Mouse (Mus musculus) cerebellum, adult 18-20 months (tissue): Measurements from ENCODE around the gene Ptprk.

Experiments
- DNase-seq, 2 experiments: peaks; one replicate each; pipeline ENCODE4 v3.0.0; 2021

Gene Ptprk

DNA sequence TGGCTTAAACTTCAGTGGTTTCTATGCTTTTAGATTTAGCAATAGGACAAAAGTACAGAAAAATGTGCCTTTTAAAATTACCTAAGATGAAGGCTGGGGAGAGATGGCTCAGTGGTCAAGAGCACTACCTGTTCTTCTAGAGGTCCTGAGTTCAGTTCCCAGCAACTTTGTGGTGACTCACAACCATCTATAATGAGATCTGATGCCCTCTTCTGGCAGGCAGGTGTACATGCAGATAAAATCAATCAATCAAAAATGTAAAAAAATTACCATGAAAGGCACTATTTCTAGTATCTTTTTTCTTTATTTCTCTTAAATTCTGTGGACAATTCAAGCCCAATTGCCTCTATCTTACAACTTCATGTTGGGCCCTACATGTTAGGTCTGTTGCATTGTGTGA, 42.4 kb downstream of the Ptprk start:
- no peak for DNase-seq

GRCm38 (mm10) chr10:28118783-28119365, 44.3 kb downstream of the Ptprk start:
- DNase-seq, result no peak

DNA sequence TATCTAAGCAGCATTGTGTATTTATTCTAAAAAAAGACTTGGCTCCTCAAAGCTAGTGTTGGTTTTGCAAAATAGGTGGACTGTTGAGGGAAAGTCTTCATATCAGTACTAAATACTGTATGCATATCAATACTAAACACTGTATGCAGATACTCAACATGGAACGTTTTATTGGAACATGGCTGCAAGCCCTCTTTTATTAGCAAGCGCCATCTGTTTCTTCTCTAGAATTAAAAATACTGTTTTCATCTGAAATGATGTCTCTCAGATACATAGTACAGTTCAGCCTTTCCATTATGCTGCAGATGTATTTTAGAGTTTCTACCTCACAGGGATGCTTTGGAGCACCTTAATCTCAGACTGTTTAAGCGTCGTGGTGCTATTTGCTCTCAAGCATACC, 49.3 kb downstream of the Ptprk start:
- no peak for DNase-seq

GRCm38 (mm10) chr10:28128011-28128410, 53.4 kb downstream of the Ptprk start:
- no peak for DNase-seq

DNA sequence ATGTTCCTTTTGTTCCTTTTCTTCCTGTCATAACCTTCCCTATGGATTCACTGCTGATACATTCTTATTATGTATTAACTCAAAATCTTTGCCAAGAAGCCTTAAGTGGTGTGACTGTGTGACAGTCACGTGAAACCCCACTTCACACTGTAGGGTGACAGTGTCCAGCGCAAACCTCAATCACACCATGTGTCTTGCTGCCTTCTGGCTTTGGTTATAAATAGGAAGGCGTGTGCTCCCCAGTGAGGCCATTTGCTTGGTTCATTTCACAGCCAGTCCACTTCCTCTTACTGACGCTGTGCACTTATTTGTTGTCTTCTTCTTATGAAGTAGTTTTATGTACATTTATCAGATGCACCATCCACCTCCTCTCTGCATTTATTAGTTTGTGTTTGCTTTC, 53.8 kb downstream of the Ptprk start:
- no peak for DNase-seq

GRCm38 (mm10) chr10:28130422-28130821, 55.8 kb downstream of the Ptprk start:
- DNase-seq, result no peak

DNA sequence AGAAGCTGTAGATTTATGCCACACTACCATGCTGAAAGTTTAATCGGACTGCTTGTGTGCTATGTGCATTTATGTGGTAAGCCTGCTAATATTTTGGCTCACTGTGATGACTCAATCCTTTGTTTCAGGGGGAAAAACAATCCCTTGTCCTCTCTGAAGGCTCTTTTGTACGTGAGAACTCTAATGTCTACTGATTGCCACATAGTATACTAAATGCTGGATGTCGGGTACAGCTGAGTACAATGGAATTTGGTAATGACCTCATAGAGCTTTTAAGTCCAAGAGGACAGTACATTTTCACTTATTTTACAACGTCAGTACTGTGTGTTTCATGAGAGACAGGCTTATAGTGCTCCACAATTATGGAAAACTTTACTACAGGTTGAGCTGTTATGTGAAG, 59.1 kb downstream of the Ptprk start:
- no peak for DNase-seq

- no peak for DNase-seq
Observed at GRCm38 (mm10) chr10:28138399-28138798, 63.8 kb downstream of the Ptprk start.

- DNase-seq, result no peak
Observed at GRCm38 (mm10) chr10:28144459-28144858, 69.8 kb downstream of the Ptprk start.

GRCm38 (mm10) chr10:28145326-28145725, 70.7 kb downstream of the Ptprk start:
- DNase-seq, result no peak

DNA sequence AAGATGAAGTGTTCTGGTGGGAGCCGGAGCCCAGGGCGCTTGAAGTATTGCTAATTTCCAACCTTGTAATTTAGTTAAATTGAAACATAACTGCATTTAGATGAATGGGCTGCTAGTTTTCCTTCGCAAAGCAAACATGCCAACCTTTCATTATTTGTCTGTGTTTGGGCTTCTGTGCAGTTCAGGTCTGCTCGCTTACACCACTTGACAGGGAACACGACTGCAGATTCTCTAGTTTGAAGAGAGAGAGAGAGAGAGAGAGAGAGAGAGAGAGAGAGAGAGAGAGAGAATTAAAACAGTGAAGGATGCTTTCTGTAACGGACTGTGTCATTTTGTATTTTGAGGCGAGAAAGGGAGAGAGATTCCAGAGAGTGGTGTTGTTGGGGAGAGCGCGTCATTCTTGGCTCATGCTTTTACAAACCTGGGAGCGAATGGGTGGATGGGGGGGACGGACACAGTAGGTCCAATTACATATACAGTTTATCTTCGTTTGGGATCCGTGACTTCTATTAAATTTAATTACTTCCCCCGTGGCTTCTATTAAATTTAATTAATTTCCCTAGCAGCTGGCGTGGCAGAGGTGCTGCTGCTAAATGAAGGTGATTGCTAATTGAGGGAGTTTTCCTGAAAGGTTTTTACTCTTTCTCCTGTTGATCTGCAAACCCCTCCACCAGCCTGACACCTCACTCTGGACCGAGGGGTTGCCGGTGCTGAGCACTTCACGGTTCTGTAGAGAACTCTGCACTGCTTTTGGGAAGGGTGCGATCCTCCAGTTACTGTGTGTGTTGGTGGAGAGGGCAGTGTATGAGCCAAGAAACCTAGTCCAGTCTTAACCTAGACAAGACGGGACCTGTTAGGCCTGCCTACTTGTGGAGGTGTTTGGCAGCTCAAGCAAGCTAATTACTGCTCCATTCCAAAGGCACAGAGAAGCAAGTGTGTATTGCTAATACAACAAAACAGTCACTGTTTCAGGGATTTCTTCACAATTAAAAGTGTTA, 81.4 kb downstream of the Ptprk start:
- no peak for DNase-seq

DNA sequence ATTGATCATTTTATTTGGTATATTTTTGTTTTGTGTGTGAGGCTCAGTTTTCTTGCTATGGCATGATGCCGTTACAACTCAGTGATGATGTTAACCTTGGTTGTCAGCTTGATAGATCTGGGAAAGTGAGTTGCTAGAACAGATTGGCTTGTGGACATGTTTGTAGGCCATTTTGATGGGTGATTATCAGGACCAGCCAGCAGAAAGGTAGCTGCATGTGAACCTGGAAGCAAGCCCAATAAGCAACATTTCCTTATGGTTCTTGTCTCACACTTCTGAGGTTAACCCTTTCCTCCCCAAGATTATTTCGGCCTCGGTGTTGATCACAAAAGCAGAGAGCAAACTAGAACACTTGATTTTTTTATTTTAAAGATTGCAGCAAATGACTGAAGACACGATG, 85.1 kb downstream of the Ptprk start:
- DNase-seq, result no peak

GRCm38 (mm10) chr10:28161306-28161705, 86.7 kb downstream of the Ptprk start:
- DNase-seq, result no peak

DNA sequence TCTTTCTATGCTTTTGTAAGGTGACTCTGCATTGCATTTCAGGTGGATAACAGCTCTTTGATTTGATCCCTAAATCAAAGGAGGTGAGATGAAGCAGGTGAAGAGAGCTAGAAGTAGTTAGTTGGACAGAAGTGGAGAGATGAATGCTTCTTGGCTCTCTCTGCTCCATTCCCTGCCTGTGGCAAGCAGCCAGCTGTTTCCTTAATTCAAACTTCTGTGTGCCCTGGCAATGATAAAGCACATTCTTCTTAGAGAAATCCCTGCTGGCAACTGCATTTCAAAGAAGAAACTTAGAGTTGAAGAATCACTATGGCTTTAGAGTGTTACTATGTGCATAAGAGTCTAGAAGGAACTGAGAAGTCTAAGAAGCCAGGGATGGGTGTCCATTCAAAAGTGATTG, 89.6 kb downstream of the Ptprk start:
- no peak for DNase-seq

GRCm38 (mm10) chr10:28164746-28165145, 90.1 kb downstream of the Ptprk start:
- no peak for DNase-seq

- no peak for DNase-seq
Observed at GRCm38 (mm10) chr10:28166610-28167009, 92.0 kb downstream of the Ptprk start.

- DNase-seq, result no peak
Observed at GRCm38 (mm10) chr10:28167097-28167496, 92.5 kb downstream of the Ptprk start.

DNA sequence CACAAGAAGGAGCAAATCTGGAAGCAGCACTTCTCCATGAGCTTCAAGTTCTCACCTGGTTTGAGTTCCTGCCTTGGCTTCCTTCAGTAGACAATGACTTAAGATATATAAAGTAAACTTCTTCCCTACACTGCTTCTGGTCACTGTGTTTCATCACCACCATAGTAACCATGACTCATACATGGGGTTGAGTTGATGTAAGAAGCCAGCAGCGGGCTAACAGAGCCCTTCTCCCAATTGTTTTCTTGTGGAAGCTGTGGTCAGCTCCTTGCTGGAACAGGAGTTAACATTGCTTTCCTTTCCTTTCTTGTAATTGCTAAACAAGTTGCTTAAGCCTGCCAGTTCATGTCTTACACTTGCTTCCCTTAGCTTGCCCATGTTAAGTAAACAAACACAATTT, 96.6 kb downstream of the Ptprk start:
- no peak for DNase-seq

DNA sequence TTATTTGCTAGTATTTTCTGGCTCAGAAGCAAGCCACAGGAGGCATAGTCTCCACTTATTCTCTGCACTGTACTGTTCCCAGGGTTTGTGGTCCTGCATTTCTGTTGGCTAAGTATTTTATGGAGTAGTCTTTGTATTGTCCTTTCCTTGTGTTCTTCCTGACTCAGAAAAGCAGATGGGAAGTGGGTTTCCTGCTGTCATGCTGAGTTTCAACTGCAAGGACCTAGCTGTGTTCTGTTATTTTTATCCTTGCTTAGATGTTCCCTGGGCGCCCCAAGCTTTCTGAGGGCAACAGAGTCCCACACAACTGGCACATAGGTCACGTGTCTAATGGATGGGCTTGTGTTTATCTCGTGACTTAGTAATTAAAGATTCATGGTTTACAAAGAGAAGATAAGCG, 104.3 kb downstream of the Ptprk start:
- DNase-seq, result no peak

DNA sequence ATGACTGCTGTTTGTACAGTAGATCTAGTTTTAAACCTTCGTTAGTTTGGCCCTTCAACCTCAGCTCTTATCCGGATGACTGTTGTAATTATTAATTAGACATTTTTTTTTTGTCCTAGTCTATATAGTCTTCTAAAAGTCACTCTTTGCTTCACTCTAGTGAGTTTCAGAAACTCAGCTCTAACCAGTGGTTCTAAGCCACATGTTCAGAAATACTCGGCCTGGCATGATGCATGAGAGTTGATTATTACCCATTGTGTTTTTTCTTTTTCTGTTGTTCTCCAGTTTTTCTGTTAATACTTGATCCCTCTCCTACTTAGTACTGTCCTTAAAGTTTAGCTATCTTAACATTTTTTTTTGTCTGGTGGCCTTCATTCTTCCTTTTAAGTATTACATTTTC, 107.5 kb downstream of the Ptprk start:
- DNase-seq, result no peak

DNA sequence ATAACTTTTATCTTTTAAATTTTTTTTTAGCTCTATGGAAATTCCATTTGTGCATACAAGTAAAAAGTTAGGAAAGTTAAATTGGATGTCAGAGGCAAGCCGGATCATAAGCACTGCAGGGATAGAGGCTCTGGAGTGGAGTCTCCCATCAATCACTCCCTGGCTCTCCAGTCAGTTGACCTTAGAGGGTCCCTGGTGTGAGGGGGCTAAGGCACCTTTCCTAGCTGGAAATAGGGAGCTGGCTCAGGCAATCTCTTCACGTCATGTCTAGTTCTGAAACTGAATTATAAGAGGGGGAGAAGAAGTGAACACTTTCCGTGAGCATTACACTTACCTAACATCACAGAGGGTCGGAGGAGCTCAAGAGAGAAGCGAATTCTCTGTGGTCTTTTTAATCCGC, 110.1 kb downstream of the Ptprk start:
- DNase-seq, result no peak

DNA sequence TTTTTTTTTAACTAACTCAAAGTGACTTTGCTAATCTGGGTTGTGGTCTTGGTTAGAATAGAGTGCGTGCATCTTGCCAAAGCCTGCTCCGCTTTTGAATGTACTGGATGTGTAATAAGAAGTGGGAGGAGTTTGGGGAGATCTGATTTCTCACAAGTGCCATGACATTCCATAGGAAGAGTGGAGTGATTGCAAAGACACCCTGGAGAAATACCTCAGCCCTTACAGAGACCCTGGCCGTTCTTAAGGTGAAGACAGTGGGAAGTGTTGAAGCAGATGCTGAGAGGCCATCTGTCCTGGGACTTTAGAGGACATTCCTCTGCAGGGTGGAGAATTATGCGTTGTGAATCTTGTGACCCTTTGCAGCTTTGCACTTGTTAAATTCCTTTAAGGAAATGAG, 110.7 kb downstream of the Ptprk start:
- no peak for DNase-seq

DNA sequence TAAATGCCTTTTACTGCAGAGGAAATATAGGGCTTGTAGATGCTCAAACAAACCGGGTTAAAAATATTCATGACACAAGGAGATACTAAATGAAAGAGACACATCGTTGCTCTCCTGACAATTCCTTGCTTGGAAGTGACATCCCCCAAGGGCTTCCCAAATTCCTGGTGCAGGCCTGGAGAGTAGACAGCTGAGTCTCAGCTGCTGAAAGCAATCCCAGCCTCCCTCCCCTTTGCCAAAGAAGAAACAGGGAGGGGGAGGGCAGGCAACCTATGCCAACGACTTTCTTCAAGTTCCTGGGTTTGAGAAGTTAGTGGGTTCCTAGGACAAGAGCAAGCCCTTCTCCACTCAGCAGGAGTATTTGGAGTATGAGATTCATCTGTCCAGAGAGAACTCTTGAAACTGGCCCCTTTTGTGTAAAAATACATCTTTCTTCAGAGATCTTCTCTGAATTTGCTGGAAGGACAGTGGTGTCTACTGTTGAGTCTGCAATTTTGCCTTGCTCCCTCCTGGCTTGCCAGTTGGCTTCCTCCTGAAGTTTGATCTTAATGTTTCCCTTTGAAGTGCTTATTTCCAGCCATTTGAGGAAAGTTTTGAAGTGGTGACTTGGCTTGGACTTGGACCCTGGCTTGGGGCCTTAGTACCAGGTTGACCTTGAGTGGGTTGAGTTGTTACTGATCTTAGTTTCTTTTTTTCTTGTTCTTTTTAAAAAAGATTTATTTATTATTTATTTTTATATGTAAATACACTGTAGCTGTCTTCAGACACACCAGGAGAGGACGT, 111.6 kb downstream of the Ptprk start:
- no peak for DNase-seq

GRCm38 (mm10) chr10:28191440-28191839, 116.8 kb downstream of the Ptprk start:
- DNase-seq, result no peak
